Mouse (Mus musculus) granulocyte monocyte progenitor cell, adult 5-6 weeks (primary cell): ENCODE measurements at regions not wholly inside any gene's neighbourhood (a gene's known extent, or its start where the extent isn't known, plus 50 kb on each side); places are given as distances from the start of the nearest gene placed in this dataset.
A peak's percentile ranks its signal among the peaks of the same experiment; 100 is the strongest.

Experiments
- ATAC-seq: replicated peaks from 2 replicates; pipeline ENCODE4 v1.8.0; 2016; ENCODE audit warnings: mild to moderate bottlenecking, moderate TSS enrichment, inconsistent platforms; ENCODE audit not compliant: poor library complexity, severe bottlenecking

GRCm38 (mm10) chr1:127152840-127153239, 52.0 kb upstream of the Mgat5 start:
- ATAC-seq: no peak

GRCm38 (mm10) chr1:127135521-127135920, 69.3 kb upstream of the Mgat5 start:
- ATAC-seq: no peak; the same call in 1 of the 2 replicates

GRCm38 (mm10) chr1:127131871-127132270, 72.9 kb upstream of the Mgat5 start:
- ATAC-seq: no peak

GRCm38 (mm10) chr1:127124862-127125261, 80.0 kb upstream of the Mgat5 start:
- no peak for ATAC-seq

- ATAC-seq: peak; percentile 85
Observed at GRCm38 (mm10) chr1:127118019-127118418, 86.8 kb upstream of the Mgat5 start.

- no peak for ATAC-seq
Observed at GRCm38 (mm10) chr1:127107485-127107884, 97.3 kb upstream of the Mgat5 start.

- no peak for ATAC-seq
Observed at GRCm38 (mm10) chr1:127105861-127106260, 99.0 kb upstream of the Mgat5 start.

- ATAC-seq: no peak
Observed at GRCm38 (mm10) chr1:127103664-127104063, 101.2 kb upstream of the Mgat5 start.

- no peak for ATAC-seq
Observed at GRCm38 (mm10) chr1:127098871-127099420, 105.9 kb upstream of the Mgat5 start.

- no peak for ATAC-seq
Observed at GRCm38 (mm10) chr1:127087616-127088015, 117.2 kb upstream of the Mgat5 start.

GRCm38 (mm10) chr1:127085988-127086387, 118.8 kb upstream of the Mgat5 start:
- ATAC-seq: 0 out of 2 replicates have a peak, but pooled peaks have one; percentile 14

- ATAC-seq: peak; percentile 85
Observed at GRCm38 (mm10) chr1:127083761-127084308, 121.0 kb upstream of the Mgat5 start.

- no peak for ATAC-seq
Observed at GRCm38 (mm10) chr1:127079012-127079411, 125.8 kb upstream of the Mgat5 start.

- ATAC-seq: no peak
Observed at GRCm38 (mm10) chr1:127062430-127062829, 142.4 kb upstream of the Mgat5 start.

- ATAC-seq: no peak
Observed at GRCm38 (mm10) chr1:127045711-127046420, 158.9 kb upstream of the Mgat5 start.

- ATAC-seq: no peak
Observed at GRCm38 (mm10) chr1:127034748-127035147, 170.1 kb upstream of the Mgat5 start.

GRCm38 (mm10) chr1:127031563-127031962, 173.3 kb upstream of the Mgat5 start:
- ATAC-seq: no peak

- no peak for ATAC-seq
Observed at GRCm38 (mm10) chr1:127028872-127029497, 175.8 kb upstream of the Mgat5 start.

GRCm38 (mm10) chr1:127023100-127023499, 181.7 kb upstream of the Mgat5 start:
- ATAC-seq: no peak

GRCm38 (mm10) chr1:127017698-127018097, 187.1 kb upstream of the Nckap5 start:
- peak; percentile 44; the same call in 1 of the 2 replicates for ATAC-seq

GRCm38 (mm10) chr1:127015894-127016245, 185.3 kb upstream of the Nckap5 start:
- ATAC-seq: no peak
